Mouse (Mus musculus) embryonic fibroblast, embryonic 13.5 days (primary cell): ENCODE results near the gene Cd207.

ENCODE experiments used
- CTCF ChIP-seq: IDR thresholded peaks from 2 replicates; pipeline ENCODE4 v1.5.1; 2011; ENCODE audit warnings: mild to moderate bottlenecking, control low read depth, low read length, moderate library complexity, borderline replicate concordance; ENCODE audit not compliant: insufficient read depth
- POLR2A ChIP-seq: IDR thresholded peaks from 2 replicates; pipeline ENCODE4 v1.6.1; 2011; ENCODE audit warnings: low read depth, mild to moderate bottlenecking, control low read depth, low read length, moderate library complexity

- TF ChIP-seq CTCF (no peak), POLR2A (no peak)
Observed at GRCm38 (mm10) chr6:83704294-83704693, 26.6 kb upstream of the Cd207 start.
